Mouse (Mus musculus) mature B cell (primary cell): ENCODE data around the gene Ccdc62.

Experiments
- in situ Hi-C: fragments of 300-500 bp; cut with MboI; formaldehyde crosslinking; loops from 2 replicates; pipeline ENCODE4 v1.14.3; 2019

Gene Ccdc62

GRCm38 (mm10) chr5:124001274-124001673, 70.8 kb downstream of the Ccdc62 start:
- in situ Hi-C loops: loop anchor here (5.0 kb wide), 1 partner anchor 81 kb away; no protein-coding TSS in a partner anchor

GRCm38 (mm10) chr5:124002876-124003275, 72.4 kb downstream of the Ccdc62 start:
- in situ Hi-C loops: loop anchor here (5.0 kb wide), 1 partner anchor 79 kb away; no protein-coding TSS in a partner anchor

GRCm38 (mm10) chr5:124003375-124003774, 72.9 kb downstream of the Ccdc62 start:
- in situ Hi-C loops: loop anchor here (5.0 kb wide), 1 partner anchor 79 kb away; no protein-coding TSS in a partner anchor

DNA sequence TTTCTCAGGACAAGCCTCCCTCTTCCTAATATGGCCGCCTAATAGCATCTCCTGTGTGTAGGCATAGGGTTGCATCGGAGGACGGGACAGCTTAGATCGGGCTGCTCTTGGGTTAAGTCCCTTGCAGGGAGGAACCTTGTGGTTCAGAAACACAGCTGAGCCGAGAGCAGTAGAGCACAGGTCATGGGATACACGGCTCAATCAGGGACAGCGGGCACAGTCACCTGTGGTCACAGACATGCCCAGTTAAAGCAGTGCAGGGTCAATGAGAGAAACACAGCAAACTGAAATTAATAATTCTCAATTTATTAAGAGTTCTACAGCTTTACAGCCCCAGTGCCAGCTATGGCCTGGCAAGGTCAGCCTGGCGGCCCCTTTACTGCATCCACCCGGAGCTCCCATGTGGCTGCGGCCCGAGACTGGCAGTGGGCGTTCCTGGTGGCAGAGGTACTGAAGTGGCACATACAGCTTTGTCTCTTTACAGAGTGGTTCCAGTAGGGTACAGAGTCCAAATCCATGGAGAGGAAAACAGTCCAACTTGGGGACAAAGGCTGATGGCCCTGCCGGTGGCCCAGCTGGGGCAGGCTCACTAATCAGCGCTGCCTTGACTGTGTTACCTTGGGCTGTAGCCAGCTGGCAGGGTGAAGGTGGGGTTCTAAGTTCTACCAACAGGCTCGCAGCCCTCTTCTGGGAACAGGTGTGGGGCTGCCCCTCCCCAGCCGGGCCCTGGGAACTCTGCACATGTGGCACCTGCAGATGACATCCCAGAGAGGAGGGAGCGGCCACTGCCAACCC, 74.1 kb downstream of the Ccdc62 start:
- in situ Hi-C loops: loop anchor here (5.0 kb wide), 1 partner anchor 78 kb away; no protein-coding TSS in a partner anchor

- in situ Hi-C loops: no loop called here
Observed at GRCm38 (mm10) chr5:124005151-124005500, 74.6 kb downstream of the Ccdc62 start.

- in situ Hi-C loops: no loop called here
Observed at GRCm38 (mm10) chr5:124005591-124005990, 75.1 kb downstream of the Ccdc62 start.

GRCm38 (mm10) chr5:124006082-124006873, 75.8 kb downstream of the Ccdc62 start:
- in situ Hi-C loops: no loop called here

GRCm38 (mm10) chr5:124006891-124007491, 76.5 kb downstream of the Ccdc62 start:
- in situ Hi-C loops: no loop called here

- in situ Hi-C loops: no loop called here
Observed at GRCm38 (mm10) chr5:124010077-124010476, 79.6 kb downstream of the Ccdc62 start.

DNA sequence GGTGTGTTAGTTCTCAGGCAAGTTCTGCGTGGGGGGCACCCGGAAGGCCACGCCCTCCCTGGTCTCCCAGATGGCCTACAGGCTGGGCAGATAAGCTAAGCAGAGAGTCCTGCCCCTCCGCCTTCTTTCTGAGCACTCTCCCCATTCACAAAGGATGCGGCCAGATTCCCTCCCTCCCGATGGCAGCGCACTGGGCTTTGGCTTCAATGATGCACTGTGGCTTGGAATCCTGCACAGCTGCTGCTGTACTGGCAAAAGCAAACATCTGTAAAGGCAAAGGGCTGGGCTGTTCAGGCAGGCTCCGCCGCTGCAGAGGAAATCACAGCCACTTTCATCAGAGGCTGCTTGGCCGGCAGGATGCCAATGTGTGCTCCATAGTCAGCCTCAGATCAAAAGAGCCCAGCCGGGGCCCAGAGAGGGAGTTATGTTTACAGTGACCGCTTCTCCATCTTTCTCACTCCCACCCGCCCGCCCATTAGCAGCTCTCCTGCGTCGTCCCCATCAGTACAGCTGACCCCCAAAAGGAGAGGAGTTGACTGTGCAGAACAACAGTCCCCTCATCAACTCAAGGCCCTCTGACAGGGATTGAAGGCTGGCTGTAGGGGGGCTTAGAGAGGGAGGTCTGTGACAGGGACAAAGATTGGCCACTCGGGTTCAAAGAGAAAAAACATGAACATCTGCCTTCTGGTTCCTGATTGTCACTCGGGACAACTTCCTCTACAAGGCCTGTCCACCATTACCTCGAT, 80.6 kb downstream of the Ccdc62 start:
- in situ Hi-C loops: no loop called here

- in situ Hi-C loops: no loop called here
Observed at GRCm38 (mm10) chr5:124011927-124012326, 81.4 kb downstream of the Ccdc62 start.

- in situ Hi-C loops: no loop called here
Observed at GRCm38 (mm10) chr5:124012885-124013284, 82.4 kb downstream of the Ccdc62 start.

DNA sequence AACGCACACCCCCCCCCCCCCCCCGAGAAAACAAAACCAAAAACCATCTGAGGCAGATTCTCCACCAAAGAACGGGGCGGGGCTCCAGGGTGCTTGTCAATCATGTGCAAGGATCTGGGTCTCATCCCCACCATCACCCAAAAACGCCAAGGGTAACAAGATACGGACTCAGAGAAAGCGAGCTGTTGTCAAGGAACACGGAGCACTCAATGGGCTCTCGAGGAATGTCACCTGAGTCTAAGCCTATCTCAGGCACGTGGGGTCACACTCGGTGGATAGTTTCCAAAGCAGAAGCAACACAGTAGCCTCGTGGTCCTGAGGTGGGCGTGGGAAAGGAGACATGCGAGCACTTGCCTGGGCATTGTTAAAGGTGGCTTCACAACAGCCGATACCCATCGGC, 83.3 kb downstream of the Ccdc62 start:
- in situ Hi-C loops: no loop called here

DNA sequence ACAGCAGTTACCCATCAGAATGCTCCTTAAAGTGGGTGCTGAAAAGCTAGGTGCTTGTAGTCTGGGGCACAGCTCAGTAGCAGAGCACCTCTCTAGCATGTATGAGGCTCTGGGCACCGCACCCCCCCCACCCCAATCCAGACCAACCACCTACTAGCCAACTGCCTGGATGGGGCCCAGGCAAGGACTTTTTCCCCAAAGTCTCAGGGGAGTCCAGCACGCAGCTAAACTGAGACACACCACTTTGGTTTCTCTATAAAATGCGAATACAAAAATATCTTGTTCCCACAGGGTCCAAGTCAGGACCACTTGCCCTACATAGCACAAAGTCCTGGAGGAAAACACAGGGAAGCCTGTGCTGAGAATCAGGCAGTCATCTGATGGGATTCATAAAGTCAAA, 83.7 kb downstream of the Ccdc62 start:
- in situ Hi-C loops: no loop called here

DNA sequence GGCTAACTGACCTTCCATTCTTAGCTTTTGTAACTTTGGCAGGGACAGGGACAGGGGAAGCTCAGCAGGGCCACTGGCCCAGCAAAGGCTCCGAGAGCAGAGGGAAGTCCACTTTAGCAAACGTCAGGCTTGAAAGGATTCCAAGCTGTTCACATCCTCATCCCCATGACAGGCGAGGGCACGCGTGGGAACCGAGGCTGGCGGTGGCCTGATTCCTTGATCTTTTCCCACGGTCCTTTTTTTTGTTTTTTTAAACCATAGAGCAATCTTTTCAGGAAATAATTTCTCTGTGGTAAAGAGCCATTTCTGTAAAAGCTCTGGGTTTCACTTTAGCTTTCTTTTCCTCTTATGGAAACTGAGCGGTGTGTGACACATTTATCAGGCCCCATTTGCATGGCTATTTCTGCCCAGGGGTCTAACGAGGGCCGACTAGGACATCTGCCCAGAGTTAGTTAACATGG, 84.3 kb downstream of the Ccdc62 start:
- in situ Hi-C loops: no loop called here

- in situ Hi-C loops: no loop called here
Observed at GRCm38 (mm10) chr5:124015727-124016126, 85.2 kb downstream of the Ccdc62 start.

DNA sequence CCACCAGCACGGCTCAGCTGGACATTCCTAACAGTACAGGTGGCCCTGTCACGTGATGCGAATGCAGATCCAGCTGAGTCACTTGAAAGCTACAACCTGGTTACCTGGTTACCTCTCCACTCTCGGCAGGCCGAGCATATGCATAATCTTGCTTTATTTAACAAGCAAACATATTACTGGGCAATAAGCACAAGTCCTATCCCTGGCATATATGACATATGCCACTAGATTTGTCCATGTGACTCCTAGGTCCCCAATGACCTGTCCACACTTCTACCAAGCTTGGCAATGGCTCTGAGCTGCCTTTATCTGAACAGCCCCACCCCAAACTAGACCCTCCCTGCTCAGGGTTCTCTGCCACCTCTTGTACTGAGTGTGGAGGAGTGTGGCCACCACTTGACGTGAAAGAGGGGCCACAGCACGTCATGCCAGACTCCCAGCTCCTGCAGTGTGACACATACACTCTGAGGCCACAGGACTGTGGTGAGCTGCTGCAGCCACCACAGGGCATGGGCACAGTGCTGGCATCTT, 85.9 kb downstream of the Ccdc62 start:
- in situ Hi-C loops: no loop called here

- in situ Hi-C loops: no loop called here
Observed at GRCm38 (mm10) chr5:124017941-124018340, 87.5 kb downstream of the Ccdc62 start.

GRCm38 (mm10) chr5:124018651-124019050, 88.2 kb downstream of the Ccdc62 start:
- in situ Hi-C loops: no loop called here
